Mouse (Mus musculus): Measurements from ENCODE around the gene Arhgap33. TPM values are rescaled to one million over a fixed set of nuclear protein-coding genes. Genes with fewer than 3 reads are reported as not detected.

Arhgap33 gene
- 2.6 and 2.8 TPM in 2 replicates for polyA plus RNA-seq (2015; fragmentation: Nextera tagmentation; extraction: Ambion mirVana)

- under 1% methylated on average over 60 of the region's 84 CpGs for WGBS
- Histone ChIP-seq H3K4me3 (ENCODE audit: low read depth, low read length) (peak within 1 kb of the TSS; percentile 75), H3K9me3 (ENCODE audit: control insufficient read depth) (no peaks in the 10 kb centered on the region), H3K4me2 (replicated peaks; ENCODE audit: low read depth) (peak within 1 kb of the TSS; percentile 97), H3K4me1 (replicated peaks; ENCODE audit: control insufficient read depth, insufficient read depth, low read length) (peaks cover 3% of the 10 kb centered on the region; the same call in 1 of the 2 replicates), H3K36me3 (ENCODE audit: control insufficient read depth, insufficient read depth) (peaks cover 7% of the 10 kb centered on the region; the same call in 1 of the 2 replicates), H3K9ac (ENCODE audit: low read depth, low read length) (peak within 1 kb of the TSS; percentile 37; the same call in 1 of the 2 replicates), H3K27ac (ENCODE audit: low read depth, low read length) (no peak within 1 kb of the TSS), H3K27me3 (replicated peaks; ENCODE audit: control insufficient read depth, insufficient read depth, low read length) (no peaks in the 10 kb centered on the region)
- ATAC-seq = peak; percentile 92
- TF ChIP-seq CTCF (IDR thresholded peaks at IDR 0.05; ENCODE audit: low read depth) = no peak
These were observed at the start of gene Arhgap33 for GRCm38 (mm10) chr7:30534633-30535577. Arhgap33 (minus strand) TSS chr7:30535060.

GRCm38 (mm10) chr7:30584339-30584738, 49.5 kb upstream of the Arhgap33 start:
- WGBS = 88% methylated on average over 10 of the region's 10 CpGs
- Histone ChIP-seq H3K27me3 (replicated peaks; ENCODE audit: control insufficient read depth, insufficient read depth, low read length) (no peaks in the 10 kb centered on the region), H3K4me3 (ENCODE audit: low read depth, low read length) (no peak overlapping the region), H3K4me2 (replicated peaks; ENCODE audit: low read depth) (no peak overlapping the region), H3K36me3 (ENCODE audit: control insufficient read depth, insufficient read depth) (peaks cover 73% of the 10 kb centered on the region), H3K27ac (ENCODE audit: low read depth, low read length) (no peak overlapping the region), H3K4me1 (replicated peaks; ENCODE audit: control insufficient read depth, insufficient read depth, low read length) (no peaks in the 10 kb centered on the region), H3K9me3 (ENCODE audit: control insufficient read depth) (no peaks in the 10 kb centered on the region), H3K9ac (ENCODE audit: low read depth, low read length) (no peak overlapping the region)
- TF ChIP-seq CTCF (IDR thresholded peaks at IDR 0.05; ENCODE audit: low read depth) = no peak
- ATAC-seq = no peak

DNA sequence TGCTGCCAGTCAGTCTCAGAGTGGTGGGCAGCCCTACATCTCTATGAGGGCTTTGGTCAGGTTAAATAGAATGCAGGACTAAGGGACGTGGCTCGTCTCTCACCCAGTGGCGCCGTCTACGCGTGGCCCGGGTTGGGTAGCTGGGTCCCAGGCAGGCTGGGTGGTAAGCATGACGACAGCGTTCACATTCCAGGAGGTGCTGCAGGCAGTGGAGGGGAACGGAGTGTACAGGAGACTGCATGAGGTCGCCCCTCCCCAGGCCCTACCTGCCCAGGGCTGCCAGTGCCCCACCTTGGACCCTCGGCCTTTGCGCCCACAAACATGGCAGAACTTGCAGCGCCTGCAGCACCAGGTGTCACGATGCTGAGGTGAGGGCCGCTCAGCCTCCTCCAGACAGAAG, 46.7 kb upstream of the Arhgap33 start:
- Histone ChIP-seq H3K36me3 (ENCODE audit: control insufficient read depth, insufficient read depth) (peaks cover 99% of the 10 kb centered on the region), H3K27me3 (replicated peaks; ENCODE audit: control insufficient read depth, insufficient read depth, low read length) (no peaks in the 10 kb centered on the region), H3K4me2 (replicated peaks; ENCODE audit: low read depth) (no peak overlapping the region), H3K9ac (ENCODE audit: low read depth, low read length) (no peak overlapping the region), H3K4me1 (replicated peaks; ENCODE audit: control insufficient read depth, insufficient read depth, low read length) (no peaks in the 10 kb centered on the region), H3K4me3 (ENCODE audit: low read depth, low read length) (no peak overlapping the region), H3K9me3 (ENCODE audit: control insufficient read depth) (no peaks in the 10 kb centered on the region), H3K27ac (ENCODE audit: low read depth, low read length) (0 out of 2 replicates have a peak overlapping the region, but pooled peaks have one; percentile 0)
- ATAC-seq = no peak
- WGBS = 98% methylated on average over 16 of the region's 16 CpGs
- no peak for TF ChIP-seq CTCF (IDR thresholded peaks at IDR 0.05; ENCODE audit: low read depth)

DNA sequence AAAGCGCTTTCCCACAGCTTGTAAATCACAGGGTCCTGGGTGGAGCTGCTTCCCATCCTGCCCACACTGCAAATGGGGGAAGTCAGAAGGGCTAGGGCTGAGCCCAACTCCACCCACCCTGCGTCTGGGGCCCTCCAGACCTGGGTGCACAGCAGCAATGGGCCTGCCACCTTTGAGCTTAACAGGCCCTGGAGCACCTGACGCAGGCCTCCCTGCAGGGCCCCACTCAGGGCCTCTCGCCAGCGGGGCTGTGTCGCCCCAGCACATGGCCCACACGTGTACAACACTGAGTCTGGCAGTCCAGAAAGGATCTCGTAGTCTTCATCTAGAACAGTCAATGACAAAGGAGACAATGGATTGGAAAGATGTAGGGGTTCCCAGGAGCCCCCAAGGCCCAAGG, 45.1 kb upstream of the Arhgap33 start:
- H3K36me3 ChIP-seq (ENCODE audit: control insufficient read depth, insufficient read depth) = peaks cover 99% of the 10 kb centered on the region
- H3K27ac ChIP-seq (ENCODE audit: low read depth, low read length) = peak overlapping the region; percentile 66
- TF ChIP-seq CTCF (IDR thresholded peaks at IDR 0.05; ENCODE audit: low read depth) = no peak
- peak overlapping the region; percentile 55 for H3K4me2 ChIP-seq (replicated peaks; ENCODE audit: low read depth)
- H3K27me3 ChIP-seq (replicated peaks; ENCODE audit: control insufficient read depth, insufficient read depth, low read length) = no peaks in the 10 kb centered on the region
- peak; percentile 93 for ATAC-seq
- WGBS = 49% methylated on average over 8 of the region's 8 CpGs
- peak overlapping the region; percentile 11; the same call in 1 of the 2 replicates for H3K4me3 ChIP-seq (ENCODE audit: low read depth, low read length)
- H3K4me1 ChIP-seq (replicated peaks; ENCODE audit: control insufficient read depth, insufficient read depth, low read length) = no peaks in the 10 kb centered on the region
- H3K9ac ChIP-seq (ENCODE audit: low read depth, low read length) = no peak overlapping the region
- H3K9me3 ChIP-seq (ENCODE audit: control insufficient read depth) = no peaks in the 10 kb centered on the region

DNA sequence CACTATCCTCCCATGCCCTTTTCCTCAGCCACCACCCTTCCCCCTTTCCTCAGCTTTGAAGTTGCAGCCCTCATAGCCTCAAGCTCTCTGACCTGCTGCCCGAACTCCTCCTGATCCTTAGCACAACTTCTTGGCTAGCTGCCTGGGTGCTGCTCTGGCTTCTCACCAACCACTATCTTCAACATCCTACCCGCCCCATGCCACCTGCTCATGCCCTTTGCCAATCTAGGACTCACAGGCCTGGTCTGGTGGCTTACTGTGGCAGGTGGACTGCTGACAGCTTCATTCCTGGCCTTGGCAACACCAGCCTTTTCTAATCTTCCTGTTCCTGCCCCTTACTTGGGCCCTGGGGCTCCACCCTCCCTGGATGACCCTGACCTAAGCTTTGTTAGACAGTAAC, 38.1 kb upstream of the Arhgap33 start:
- Histone ChIP-seq H3K9ac (ENCODE audit: low read depth, low read length) (no peak overlapping the region), H3K4me3 (ENCODE audit: low read depth, low read length) (no peak overlapping the region), H3K4me2 (replicated peaks; ENCODE audit: low read depth) (no peak overlapping the region), H3K27me3 (replicated peaks; ENCODE audit: control insufficient read depth, insufficient read depth, low read length) (no peaks in the 10 kb centered on the region), H3K27ac (ENCODE audit: low read depth, low read length) (no peak overlapping the region), H3K9me3 (ENCODE audit: control insufficient read depth) (no peaks in the 10 kb centered on the region), H3K36me3 (ENCODE audit: control insufficient read depth, insufficient read depth) (peaks cover 87% of the 10 kb centered on the region), H3K4me1 (replicated peaks; ENCODE audit: control insufficient read depth, insufficient read depth, low read length) (no peaks in the 10 kb centered on the region)
- 88% methylated on average over 2 of the region's 2 CpGs for WGBS
- no peak for ATAC-seq
- no peak for TF ChIP-seq CTCF (IDR thresholded peaks at IDR 0.05; ENCODE audit: low read depth)

GRCm38 (mm10) chr7:30572389-30572788, 37.5 kb upstream of the Arhgap33 start:
- no peak for TF ChIP-seq CTCF (IDR thresholded peaks at IDR 0.05; ENCODE audit: low read depth)
- Histone ChIP-seq H3K36me3 (ENCODE audit: control insufficient read depth, insufficient read depth) (peaks cover 85% of the 10 kb centered on the region), H3K4me2 (replicated peaks; ENCODE audit: low read depth) (no peak overlapping the region), H3K4me1 (replicated peaks; ENCODE audit: control insufficient read depth, insufficient read depth, low read length) (no peaks in the 10 kb centered on the region), H3K9me3 (ENCODE audit: control insufficient read depth) (no peaks in the 10 kb centered on the region), H3K27ac (ENCODE audit: low read depth, low read length) (no peak overlapping the region), H3K9ac (ENCODE audit: low read depth, low read length) (no peak overlapping the region), H3K4me3 (ENCODE audit: low read depth, low read length) (no peak overlapping the region), H3K27me3 (replicated peaks; ENCODE audit: control insufficient read depth, insufficient read depth, low read length) (no peaks in the 10 kb centered on the region)
- no peak for ATAC-seq
- WGBS = 89% methylated on average over 5 of the region's 5 CpGs
